Mouse (Mus musculus): Measurements from ENCODE around the gene Prox1. TPM values are rescaled to one million over a fixed set of nuclear protein-coding genes. Genes with fewer than 3 reads are reported as not detected.

The Prox1 gene
- total RNA-seq, 2 experiments from 2014 or later = not detected

GRCm38 (mm10) chr1:190152603-190153002 lies 17.9 kb downstream of the Prox1 start:
- ATAC-seq (replicated peaks; ENCODE audit: low FRiP score, low TSS enrichment, poor library complexity, severe bottlenecking) = no peak

- no peak for ATAC-seq (replicated peaks; ENCODE audit: low FRiP score, low TSS enrichment, poor library complexity, severe bottlenecking)
These were observed 21.2 kb downstream of the Prox1 start for GRCm38 (mm10) chr1:190149233-190149741.

- no peak for ATAC-seq (replicated peaks; ENCODE audit: low FRiP score, low TSS enrichment, poor library complexity, severe bottlenecking)
These were observed 21.8 kb downstream of the Prox1 start for GRCm38 (mm10) chr1:190148661-190149232.

- ATAC-seq (replicated peaks; ENCODE audit: low FRiP score, low TSS enrichment, poor library complexity, severe bottlenecking) = no peak
These were observed 22.7 kb downstream of the Prox1 start for GRCm38 (mm10) chr1:190147816-190148215.

GRCm38 (mm10) chr1:190144416-190144815 lies 26.1 kb downstream of the Prox1 start:
- no peak for ATAC-seq (replicated peaks; ENCODE audit: low FRiP score, low TSS enrichment, poor library complexity, severe bottlenecking)

GRCm38 (mm10) chr1:190143593-190143992 lies 26.9 kb downstream of the Prox1 start:
- ATAC-seq (replicated peaks; ENCODE audit: low FRiP score, low TSS enrichment, poor library complexity, severe bottlenecking) = no peak

- ATAC-seq (replicated peaks; ENCODE audit: low FRiP score, low TSS enrichment, poor library complexity, severe bottlenecking) = no peak
These were observed 27.9 kb downstream of the Prox1 start for GRCm38 (mm10) chr1:190142584-190142983.

- no peak for ATAC-seq (replicated peaks; ENCODE audit: low FRiP score, low TSS enrichment, poor library complexity, severe bottlenecking)
These were observed 30.0 kb downstream of the Prox1 start for GRCm38 (mm10) chr1:190140519-190140918.

GRCm38 (mm10) chr1:190139711-190140405 lies 30.7 kb downstream of the Prox1 start:
- ATAC-seq (replicated peaks; ENCODE audit: low FRiP score, low TSS enrichment, poor library complexity, severe bottlenecking) = no peak

- no peak for ATAC-seq (replicated peaks; ENCODE audit: low FRiP score, low TSS enrichment, poor library complexity, severe bottlenecking)
These were observed 32.6 kb downstream of the Prox1 start for GRCm38 (mm10) chr1:190137943-190138342.

GRCm38 (mm10) chr1:190132897-190133296 lies 37.6 kb downstream of the Prox1 start:
- ATAC-seq (replicated peaks; ENCODE audit: low FRiP score, low TSS enrichment, poor library complexity, severe bottlenecking) = no peak

GRCm38 (mm10) chr1:190130888-190131287 lies 39.6 kb downstream of the Prox1 start:
- no peak for ATAC-seq (replicated peaks; ENCODE audit: low FRiP score, low TSS enrichment, poor library complexity, severe bottlenecking)

- ATAC-seq (replicated peaks; ENCODE audit: low FRiP score, low TSS enrichment, poor library complexity, severe bottlenecking) = no peak
These were observed 41.0 kb downstream of the Prox1 start for GRCm38 (mm10) chr1:190129553-190129952.

- ATAC-seq (replicated peaks; ENCODE audit: low FRiP score, low TSS enrichment, poor library complexity, severe bottlenecking) = no peak
These were observed 41.7 kb downstream of the Prox1 start for GRCm38 (mm10) chr1:190128674-190129322.

GRCm38 (mm10) chr1:190127878-190128277 lies 42.6 kb downstream of the Prox1 start:
- ATAC-seq (replicated peaks; ENCODE audit: low FRiP score, low TSS enrichment, poor library complexity, severe bottlenecking) = no peak

- no peak for ATAC-seq (replicated peaks; ENCODE audit: low FRiP score, low TSS enrichment, poor library complexity, severe bottlenecking)
These were observed 43.2 kb downstream of the Prox1 start for GRCm38 (mm10) chr1:190127163-190127795.

- 0 out of 2 replicates have a peak, but pooled peaks have one; percentile 57 for ATAC-seq (replicated peaks; ENCODE audit: low FRiP score, low TSS enrichment, poor library complexity, severe bottlenecking)
These were observed 45.4 kb downstream of the Prox1 start for GRCm38 (mm10) chr1:190124961-190125739.

GRCm38 (mm10) chr1:190123404-190123803 lies 47.1 kb downstream of the Prox1 start:
- no peak for ATAC-seq (replicated peaks; ENCODE audit: low FRiP score, low TSS enrichment, poor library complexity, severe bottlenecking)

GRCm38 (mm10) chr1:190115985-190116384 lies 54.5 kb downstream of the Prox1 start:
- ATAC-seq (replicated peaks; ENCODE audit: low FRiP score, low TSS enrichment, poor library complexity, severe bottlenecking) = no peak
